Mouse (Mus musculus) adrenal gland, adult 2 months (tissue): ENCODE measurements at regions not wholly inside any gene's neighbourhood (a gene's known extent, or its start where the extent isn't known, plus 50 kb on each side); places are given as distances from the start of the nearest gene placed in this dataset.

Source experiments
- DNase-seq: peaks from one replicate; pipeline ENCODE4 v3.0.0; 2021

DNA sequence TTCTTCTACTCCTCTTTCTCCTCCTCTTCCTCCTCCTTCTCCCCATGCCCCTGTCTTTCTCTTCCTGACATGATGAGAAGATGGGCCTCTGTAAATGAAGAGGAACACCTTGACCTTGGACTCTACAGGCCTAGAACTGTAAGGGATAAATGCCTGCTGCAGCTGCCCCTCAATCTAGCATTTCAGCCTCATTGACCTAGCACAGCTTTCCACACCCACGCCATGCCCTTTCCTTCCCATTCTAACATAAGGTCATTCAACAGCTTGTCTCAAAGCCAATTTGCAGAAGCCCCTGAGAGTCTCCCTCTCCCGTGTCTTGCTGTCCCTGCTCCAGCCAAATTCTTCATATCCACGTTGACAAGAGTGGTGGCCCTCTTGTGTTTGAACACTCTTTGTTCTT, 63.8 kb upstream of the Dscam start:
- no peak for DNase-seq

DNA sequence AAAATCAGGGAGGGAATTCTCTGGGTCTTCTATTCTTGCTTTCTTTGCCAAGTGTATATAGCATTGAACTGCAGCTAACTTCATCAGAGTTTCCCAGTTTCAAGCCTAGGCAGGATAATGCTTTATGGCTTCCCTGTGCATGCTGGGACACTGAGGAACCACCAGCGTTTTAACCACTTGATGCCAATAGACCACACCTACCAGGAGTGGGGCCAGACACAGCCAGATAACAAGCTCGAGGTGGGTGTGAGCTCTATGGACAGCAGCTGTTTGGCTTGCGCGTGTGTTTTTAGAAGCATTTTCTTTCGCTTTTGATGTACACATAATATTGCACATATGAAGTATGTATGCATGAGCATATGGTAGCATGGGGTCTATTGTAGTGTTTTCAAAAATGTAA, 69.1 kb upstream of the Dscam start:
- no peak for DNase-seq

DNA sequence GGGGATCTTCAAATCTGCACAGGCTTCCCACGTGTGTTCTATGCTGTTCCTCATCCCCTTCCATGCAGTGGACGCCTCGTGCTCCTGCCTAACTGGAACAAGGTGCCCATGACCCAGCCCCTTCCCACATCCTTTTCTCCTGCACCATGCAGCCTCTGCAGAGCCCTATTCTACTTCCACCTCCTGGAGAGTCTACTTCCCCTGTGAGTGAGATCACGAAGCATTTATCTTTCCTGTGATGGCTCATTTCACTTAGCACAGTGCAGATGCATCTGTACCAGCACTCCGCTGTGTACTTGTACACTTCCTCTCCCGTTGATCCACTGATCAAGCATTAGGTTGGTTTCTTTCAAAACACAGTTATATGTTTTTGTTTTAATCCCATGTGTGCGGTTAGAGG, 69.5 kb upstream of the Dscam start:
- DNase-seq = no peak

DNA sequence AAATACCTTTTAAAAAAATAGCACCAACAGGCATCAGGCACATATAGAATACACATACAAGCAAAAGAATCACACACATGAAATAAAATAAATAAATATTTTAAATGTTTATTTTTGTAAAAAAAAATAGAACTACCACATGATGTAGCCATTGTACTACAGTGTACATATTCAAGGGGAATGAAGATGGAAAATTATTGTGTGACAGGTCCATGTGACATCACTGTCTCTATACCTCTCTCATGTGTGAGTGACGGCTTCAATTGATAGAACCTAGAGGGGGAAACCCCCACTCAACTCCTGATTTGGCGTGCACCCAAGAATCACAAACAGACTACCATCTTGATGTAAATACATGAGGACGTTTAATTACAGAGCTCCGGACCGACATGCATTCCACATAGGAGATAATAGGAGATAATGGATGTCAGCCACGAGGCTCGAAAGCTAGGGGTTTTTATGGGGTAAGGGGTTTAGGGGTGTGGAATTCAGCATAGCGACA, 70.4 kb upstream of the Dscam start:
- DNase-seq = no peak

DNA sequence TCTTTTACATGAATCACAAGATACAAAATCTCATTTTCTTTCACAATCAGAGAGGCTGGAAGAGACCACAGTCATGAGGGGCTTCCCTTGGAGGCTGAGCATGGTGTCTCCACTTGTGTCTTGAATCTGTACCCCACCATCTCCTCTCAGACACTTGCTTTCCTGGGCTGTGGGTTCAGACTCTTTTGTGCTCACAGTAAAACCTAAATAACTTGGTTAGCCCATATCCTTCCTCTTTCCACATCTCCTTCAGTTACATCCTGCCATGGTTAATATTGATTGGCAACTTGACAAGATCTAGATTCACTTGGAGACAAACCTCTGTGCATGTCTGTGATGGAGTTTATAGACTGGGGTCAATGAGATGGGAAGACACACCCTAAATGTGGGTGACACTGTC, 71.1 kb upstream of the Dscam start:
- no peak for DNase-seq

DNA sequence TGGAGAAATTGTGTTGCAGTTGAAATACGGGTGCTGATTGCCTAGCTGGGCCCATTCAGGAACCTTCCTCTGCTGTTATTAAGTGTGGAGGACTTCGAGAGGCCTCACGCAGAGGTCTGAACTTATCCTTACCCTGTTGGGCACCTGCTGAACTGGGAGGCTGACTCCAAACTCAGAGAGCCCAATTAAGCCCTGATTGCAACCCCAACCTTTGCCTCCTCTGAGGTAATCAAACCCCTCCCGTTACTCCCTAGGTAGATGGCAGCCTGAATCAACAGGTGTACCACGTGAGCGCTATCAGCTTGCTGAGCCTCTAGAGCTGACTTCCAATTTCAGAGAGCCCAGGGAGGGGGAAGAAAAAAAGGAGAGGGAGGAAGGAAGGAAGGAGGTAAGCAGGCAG, 79.9 kb upstream of the Dscam start:
- DNase-seq = no peak

DNA sequence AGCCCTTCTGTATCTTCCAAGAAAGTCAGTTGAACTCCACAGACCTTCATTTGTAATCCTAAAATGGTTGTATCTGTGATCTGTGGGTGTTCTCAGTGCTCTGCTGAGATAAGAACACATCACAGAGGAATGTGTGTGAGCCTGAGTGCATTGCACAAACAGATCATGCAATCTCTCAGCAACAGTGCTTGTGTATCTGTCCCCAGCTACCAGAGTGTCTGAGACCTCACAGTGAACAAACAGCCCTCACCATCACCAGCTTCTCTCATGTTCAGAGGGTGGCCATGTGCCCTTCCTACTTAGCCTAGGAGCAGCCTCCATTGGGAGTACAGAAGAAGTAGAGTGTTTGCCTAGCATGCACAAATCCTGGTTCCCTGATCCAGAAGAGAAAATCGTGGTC, 82.0 kb upstream of the Dscam start:
- no peak for DNase-seq

DNA sequence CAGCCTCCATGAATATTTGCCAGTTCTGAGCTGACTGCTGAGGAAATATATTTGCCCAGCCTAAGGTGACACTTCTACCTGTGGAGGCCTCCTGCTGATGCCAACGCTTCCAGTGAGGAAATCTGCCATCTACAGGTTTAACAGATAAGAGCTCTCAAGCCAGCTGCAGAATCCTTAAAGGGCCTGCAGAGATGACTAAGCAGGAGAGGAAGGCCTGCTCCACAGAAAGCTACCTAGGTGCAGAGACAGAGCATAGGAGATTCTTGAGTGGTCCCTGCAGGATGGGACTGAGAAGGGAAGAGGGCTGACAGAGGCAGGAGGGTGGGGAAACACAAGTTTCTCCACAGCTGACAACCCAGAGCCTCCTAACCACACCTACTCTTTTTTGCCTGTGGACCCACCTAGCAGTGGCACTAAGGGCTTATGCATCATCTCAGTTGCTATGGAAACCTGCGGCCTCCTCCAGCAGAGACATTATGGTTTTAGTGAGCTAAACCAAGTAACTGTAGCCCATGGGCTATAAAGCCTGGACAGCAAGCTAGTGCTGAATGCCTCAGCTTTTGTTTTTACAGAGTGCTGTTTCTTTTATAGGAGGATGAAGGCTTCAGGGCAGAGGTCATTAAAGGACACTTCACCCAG, 82.6 kb upstream of the Dscam start:
- no peak for DNase-seq

DNA sequence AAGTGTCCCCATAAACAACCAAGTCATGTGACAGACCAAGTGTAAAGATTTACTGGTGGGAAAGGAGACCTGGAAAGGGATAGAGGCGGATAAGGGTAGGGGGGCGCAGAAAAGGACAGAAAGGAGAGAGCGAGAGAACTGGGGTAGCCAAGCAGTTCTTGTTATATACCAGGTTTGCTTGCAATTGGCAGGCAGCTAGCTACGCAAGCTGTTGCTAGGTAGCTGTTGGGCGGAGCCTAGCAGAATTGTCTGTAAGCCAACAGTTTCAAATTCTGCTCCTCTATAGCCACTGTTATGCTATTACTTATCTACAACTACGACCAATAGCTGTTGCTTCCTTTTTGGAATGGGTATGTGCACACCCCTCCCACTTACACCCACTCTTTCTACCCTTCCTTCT, 88.3 kb upstream of the Dscam start:
- peak; percentile 6 for DNase-seq

DNA sequence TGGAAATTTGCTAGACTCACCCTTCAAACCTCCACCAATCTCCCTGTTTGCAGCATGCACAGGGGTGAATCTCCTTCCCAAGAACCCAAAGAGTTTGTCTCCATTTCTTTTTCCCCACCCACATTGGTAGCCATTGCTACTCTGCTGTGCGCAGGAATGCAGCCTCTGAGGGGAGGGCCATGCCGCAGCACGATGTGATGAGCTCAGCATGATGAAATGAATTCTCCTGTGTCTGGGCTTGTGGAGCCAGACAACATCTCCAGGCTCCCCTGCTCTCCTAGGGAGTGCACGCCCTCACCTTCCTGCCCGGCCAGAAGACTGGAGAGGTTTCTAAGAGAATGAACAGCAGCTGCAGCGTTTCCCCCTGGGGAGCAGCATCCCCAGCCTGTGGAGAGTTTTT, 92.9 kb upstream of the Dscam start:
- DNase-seq = no peak

DNA sequence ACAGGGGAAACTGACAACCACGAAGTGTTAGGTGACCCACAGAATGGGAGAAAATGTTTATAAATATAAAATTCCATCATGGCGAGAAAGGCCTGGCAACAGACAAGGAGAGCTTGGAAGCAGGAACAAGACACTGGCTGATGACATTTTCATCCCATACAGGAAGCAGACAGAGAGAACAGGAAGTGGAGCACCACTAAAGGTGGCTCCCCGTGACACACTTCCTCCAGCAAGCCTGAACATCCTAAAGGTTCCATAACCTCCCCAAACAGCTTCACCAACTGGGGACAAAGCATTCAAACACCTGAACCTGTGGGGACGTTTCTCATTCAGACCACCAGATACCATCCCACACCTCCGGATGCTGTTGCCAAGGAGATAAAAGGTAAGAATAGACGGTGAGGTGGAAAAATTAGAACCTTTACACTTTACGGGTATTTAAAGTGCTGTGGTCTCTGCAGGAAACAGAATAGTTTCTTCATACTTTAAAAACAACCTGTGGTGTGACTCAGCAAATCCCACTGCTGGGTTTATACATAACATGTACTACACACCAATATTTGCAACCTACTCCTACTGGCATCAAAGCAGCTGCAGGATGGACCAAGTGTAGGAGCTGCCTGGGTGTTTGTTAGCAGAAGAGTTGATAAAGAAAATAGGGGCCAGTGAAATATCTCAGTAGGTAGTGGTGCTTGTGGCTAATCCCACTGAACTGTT, 86.0 kb upstream of the Bace2 start:
- DNase-seq = no peak

DNA sequence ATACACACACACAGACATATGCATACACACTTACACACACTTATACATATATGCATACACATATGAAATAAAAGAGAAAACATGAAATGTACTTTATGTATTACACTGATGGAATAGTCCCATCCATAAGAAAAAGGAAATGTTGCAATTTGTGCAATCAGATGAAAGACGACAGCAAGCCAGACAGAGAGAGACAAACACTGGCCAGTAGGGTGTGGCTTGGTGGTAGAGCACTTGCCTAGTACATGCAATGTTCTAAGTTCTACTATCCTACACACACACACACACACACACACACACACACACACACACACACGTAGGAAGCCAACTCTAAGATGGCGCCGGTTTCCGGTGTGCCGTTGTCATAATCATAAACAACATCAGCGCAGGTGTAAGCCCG, 85.3 kb upstream of the Bace2 start:
- DNase-seq = no peak

DNA sequence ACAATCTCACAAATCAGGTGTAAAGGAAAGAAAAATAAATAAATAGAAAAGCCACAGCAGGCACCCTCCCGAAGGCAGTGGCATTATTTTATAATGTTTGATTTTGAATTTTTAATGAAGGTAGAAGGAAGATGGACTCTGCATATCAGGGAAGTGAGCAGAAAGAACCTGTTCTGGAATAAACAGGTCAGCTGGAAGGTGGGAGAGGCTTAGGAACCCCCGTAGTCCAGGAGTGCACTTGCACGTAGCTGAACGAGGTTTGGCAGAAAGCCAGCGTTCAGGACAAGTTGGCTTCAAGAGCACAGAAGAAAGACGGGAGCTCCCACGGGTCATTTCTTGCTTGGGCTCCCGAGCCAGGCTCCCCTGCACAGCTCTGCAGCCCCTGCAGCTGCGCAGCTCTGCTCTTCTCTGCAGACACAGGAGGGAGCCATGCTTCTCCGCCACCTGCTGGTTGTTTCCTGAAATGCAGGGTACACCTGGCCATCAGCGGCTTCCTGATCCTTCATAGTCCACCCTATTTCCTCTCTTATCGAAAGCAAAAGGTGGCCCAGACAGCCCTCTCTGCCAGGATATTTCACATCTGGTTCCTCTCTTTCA, 84.4 kb upstream of the Bace2 start:
- peak; percentile 64 for DNase-seq

DNA sequence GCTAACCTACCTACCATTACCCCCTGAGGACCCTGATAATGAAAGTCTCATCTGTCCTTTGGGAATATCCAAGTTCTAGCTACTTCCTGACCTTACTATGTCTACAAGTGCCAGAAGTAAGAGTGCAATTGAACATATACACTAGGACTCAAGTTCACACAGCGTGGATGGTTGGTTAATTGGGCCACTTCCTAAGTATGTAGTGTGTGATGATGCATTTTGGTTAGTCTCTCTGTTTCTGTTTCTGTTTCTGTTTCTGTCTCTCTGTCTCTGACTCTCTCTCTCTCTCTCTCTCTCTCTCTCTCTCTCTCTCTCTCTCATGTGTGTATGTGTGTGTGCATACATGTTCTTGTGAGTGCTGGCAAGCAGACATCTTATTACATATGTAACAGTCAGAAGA, 77.6 kb upstream of the Bace2 start:
- DNase-seq = no peak

DNA sequence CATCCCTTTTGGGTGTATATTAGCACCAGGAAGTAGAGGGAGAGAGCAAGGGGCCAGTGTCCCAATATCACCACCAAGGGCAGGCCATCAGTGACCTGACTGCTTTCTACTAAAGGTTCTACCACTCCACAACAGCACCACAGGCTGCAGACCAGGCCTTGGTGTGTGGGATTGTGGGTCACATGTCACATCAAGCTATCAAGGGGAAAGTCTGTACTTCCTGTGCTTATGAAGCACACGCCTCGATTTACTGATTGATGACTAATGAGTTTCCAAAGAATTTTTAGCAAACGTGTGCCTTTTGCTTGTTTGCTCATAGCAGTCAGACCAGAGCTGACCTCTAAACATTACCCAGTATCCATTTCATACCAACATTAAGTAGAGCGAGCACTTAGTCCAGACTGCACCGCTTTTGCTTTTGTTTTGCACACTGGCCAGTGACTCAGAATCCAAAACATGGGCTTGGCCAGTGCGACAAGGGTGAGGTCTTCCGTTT, 74.9 kb upstream of the Bace2 start:
- DNase-seq = no peak

DNA sequence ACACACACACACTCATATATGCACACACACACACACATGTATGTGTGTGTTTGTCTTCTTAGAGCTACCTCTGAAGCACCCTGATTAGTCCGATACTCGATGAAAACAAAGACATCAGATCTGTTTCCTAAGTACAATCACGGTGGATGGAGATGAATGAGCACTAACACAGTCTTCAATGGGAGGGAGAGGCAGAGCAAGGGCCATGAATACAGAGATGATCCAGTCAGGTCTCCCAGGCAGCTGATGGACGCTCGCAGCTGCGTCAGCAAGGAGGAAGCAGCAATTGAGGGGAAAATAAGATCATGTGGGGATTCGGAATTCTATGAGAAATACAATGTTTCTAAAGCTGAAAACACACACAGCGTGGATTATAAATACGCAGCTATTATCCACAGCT, 73.6 kb upstream of the Bace2 start:
- no peak for DNase-seq

DNA sequence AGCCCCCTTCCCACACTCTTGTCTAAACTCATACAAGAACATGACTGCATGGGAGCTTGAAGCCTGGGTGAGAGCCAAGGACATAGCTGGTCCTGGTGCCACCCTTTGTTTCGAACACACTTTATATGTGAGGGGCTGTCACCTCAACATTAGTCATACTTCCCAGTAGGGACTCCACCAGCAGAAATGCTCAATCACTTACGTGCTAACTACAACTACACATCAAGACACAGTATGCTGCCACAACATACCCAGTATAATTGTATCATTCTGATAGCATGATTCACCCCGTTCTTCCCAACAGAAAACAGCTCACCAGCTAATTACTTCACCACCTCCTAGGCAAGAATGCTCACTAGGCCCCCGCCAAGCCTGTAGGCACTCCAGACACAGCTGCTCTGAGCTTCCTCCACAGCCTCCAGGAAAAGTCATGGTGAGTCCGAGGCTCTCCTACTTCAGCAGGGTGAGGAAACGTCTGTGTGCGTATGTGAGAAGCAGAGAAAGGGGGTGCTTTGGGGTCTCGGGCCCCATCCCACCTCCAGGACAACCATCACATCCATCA, 70.6 kb upstream of the Bace2 start:
- no peak for DNase-seq

DNA sequence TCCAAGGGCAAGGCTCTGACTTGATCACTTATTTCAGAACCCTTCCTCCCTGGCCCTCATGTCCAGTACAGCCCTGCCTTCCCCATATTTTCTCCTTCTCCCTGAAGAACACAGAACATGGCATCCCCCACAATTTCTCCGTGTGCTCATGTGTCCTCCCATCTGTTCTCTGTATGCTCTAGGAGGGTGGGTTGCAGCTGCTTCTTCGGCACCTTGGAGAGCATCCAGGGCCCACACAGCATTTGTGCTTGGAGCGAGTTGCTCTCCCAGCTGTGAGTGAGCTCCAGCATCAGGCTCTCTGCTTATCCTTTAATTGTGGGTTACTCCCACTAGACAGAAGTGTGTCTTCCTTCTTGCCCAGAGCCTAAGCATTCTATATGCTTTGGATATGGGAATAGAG, 69.8 kb upstream of the Bace2 start:
- DNase-seq = no peak

DNA sequence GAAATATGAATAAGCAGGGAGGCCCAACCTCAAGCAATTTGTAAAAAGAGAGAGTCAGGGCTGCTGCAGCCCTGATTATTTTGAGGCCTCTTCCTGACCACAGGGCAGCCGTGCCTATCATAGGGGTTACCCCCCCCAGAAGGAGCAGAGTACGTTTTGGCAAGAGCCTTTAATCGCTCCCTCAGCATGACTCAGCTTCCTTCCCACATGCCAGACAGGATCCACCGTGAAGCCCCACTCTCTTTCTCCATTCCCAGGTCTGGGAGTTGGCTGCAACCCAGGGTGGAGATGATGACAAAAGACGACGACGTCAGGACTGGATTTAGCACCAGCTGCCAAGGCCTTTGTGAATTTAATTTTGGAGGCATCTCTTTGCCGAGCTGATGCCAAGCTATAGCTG, 67.9 kb upstream of the Bace2 start:
- peak; percentile 75 for DNase-seq

DNA sequence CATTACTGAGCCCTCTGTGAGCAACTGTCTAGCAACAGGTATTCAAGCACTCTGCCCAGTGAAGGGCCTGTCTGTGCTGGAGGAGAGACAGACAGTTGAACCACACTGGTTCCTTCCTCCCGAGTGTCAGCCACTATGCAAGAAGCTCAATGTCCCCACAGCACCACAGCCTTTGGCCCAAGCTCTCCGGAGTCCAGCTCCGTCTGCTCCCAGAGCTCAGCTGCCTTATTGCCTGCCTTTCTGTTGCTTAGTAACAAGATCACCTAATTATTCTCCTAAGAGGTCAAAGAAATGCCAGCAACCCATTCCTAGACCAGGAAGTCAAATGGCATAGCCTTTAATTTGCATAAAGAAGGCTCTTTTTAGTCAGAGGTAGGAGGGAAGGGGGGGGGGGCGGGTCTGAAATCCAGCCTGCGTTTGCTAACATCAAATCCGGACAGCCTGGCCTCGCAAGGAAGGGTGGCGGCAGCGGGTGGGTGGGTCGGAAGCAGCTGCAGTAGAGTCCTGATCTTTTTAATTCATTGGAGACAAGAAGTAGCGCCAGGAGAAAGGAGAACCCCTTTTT, 64.0 kb upstream of the Bace2 start:
- peak; percentile 15 for DNase-seq

DNA sequence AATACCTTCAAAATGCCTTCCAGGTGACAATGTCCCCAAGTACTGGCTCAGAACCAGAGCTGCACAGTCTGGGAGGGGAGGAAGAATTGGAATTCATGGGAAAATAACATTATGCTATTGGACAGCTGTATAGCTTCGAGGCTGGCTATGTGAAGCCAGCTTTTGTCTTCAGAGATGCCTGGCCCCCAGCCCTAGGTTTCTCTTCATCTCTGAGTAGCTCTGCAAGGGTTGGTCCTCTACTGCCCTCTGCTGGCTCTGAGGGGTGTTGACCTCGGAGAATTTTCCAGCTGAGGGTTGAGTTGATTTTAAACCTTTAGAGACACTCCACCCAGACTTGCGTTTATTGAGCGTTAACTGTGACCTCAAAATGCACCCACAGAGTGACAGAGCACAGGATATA, 63.3 kb upstream of the Bace2 start:
- peak; percentile 68 for DNase-seq

DNA sequence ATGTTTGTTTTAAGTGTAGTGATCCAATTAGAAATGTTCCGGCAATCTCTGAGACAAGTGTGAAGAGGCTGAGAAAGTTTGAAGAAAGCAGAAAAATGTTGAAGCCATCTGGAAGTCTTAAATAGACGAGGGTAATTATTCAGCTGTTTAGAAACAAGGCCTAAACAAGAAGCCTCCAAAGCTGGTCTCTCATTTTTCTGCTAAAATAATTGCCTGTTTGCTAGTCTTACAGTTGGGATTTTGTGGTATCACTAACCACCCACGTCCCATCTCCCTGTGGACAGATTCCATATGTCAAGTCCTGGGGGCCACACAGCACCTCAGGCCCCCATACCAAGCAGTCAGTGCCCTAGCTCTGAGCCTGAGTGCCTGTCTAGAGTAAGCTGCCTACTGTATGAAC, 59.4 kb upstream of the Bace2 start:
- no peak for DNase-seq
